Mouse (Mus musculus) left cerebral cortex, postnatal 4 days (tissue): ENCODE measurements around the gene Fmnl1. TPM values are rescaled to one million over a fixed set of nuclear protein-coding genes. Genes with fewer than 3 reads are reported as not detected.

ENCODE experiments used
- DNase-seq: peaks from one replicate; pipeline ENCODE4 v3.0.0-alpha.2; 2022
- intact Hi-C: fragments of 180-260 bp; cut with DNase I; formaldehyde crosslinking; loops from one replicate; pipeline ENCODE4 v1.15.1; 2025
- total RNA-seq, 2 experiments: library from RNA; stranded (reverse); gene quantifications; 2 replicates each; pipeline ENCODE4 v1.2.3; 2021

The Fmnl1 gene
- total RNA-seq, 2 experiments from 2014 or later, result 34.8 to 39.1 TPM

DNA sequence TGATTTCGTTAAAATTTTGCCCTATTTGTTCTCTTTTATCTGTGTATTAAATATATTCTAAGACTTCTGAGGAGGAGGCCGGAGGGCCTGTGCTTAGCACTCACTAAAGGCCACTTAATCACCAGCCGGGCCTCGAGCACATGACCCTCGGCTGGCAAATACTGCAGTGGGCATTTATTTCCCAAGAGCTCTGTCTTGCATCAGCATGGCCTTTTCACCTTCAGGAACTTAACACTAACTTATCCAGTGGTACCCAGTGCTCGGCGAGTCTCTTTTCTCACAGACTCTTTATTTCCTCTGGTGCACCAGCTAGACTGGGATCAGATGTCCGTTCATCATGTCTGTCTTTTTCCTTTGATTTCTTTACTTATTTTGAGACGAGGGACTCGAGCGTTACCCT lies 10.2 kb upstream of the Fmnl1 start:
- DNase-seq, result no peak

DNA sequence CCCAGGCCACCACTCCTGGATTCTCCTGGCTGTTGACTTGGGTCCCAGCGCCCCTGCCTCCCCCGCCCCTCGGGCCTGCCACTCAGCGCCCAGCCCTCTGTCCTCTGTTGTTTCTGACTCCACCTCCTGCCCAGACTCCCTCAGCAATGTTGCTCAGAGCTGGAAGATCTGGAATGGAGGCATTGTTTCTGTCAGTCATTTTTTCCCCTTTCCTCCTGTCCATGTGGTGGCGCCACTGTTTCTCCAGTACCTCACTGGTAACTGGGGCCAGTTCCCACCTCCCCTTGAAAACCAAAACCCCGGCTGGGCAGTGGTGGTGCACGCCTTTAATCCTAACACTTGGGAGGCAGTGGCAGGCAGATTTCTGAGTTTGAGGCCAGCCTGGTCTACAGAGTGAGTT lies 9.5 kb upstream of the Fmnl1 start:
- intact Hi-C loops, result no loop called here
- DNase-seq, result no peak

More for the DNA sequence above, 10.2 kb upstream of the Fmnl1 start:
- intact Hi-C loops, result no loop called here

DNA sequence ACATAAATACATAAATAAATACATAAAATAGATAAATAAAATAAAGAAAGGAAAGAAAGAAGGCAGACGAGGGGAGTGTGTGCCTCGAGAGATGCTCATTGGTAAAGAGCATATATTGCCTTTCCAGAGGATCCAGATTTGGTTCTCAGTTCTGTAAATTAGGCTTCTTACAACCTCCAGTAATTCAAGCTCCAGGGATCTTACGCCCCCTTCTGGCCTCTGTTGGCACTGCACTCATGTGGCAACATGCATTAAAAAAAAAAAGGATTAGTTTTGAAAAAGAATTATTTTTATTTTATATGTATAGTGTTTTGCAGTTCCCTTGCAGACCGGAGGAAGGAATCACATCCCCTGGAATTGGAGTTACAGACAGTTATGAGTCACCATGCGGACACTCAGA lies 8.8 kb upstream of the Fmnl1 start:
- DNase-seq, result no peak
- intact Hi-C loops, result no loop called here

DNA sequence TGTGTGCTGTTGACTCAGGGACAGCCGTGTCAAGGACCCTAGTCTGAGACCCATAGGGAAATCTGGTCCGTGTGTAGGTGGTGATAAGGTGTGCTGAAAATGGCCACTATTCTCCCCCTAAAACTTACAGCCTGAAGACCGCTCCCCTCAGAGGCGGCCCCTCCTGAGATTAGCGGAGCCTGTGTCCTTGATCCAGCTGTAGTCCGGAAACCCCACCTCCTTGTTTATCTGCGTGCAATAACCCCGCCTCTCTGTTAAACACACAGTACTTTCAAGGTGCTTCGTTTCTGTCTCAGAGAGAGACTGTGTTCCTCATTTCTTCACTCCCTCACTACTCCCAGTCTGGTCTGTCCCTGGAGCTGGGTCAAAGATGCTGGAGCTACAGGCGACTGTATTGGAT lies 6.5 kb upstream of the Fmnl1 start:
- intact Hi-C loops, result no loop called here
- no peak for DNase-seq

DNA sequence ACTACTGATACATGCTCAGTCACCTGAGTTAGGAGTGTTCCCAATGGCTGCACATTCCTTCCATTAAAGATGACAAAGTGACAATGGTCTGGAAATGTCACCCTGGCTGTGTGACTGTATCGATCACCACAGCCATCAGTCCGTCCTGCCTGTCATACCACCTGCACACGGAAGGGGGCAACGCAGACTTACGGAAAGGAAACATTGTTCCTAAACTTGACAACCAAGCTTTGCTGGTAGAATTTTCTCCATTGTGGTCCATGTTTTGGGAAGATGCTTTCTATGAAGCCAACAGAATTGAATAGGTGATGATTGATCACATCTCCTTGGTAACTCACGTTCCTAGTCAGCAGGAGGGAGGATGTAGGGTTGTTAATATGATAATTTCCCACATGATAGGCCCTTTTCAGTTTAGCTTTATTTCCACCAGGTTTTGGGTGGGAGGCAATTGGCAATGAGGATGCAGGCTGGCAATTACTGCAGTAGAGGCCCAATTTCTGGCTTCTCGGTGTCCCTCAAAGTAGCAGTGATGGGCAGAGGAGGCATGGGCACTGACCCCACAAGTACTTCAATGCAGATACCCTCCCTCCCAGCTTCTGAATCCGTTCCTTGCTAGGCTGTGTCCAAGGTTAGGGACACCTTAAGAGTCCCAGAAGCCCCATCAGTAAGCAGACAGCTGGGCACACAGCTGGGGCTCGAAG lies 2.1 kb upstream of the Fmnl1 start:
- DNase-seq, result peak; percentile 69
- intact Hi-C loops, result loop anchor here (5.0 kb wide), 1 partner anchor 158 kb away; no protein-coding TSS in a partner anchor

DNA sequence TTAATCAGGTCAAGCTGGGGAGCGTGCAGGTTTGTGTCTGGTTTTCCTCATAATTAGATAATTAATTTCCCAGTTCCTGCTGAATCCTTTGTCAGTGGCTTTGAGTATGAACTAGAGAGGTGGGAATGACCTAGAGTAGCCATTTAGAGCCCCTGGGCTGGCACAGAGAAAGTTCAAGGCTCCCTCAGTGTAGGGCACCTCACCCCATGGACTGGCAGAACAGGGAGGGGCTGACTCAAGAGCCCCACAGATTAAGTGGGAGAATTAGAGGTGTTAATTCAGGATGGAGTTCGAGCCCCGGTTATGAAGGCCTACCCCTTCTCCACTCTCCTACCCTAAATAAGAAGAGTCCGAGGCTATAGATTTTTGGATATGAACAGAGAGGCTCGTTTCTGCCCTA lies 1.2 kb upstream of the Fmnl1 start:
- intact Hi-C loops, result loop anchor here (5.0 kb wide), 1 partner anchor 158 kb away; no protein-coding TSS in a partner anchor
- DNase-seq, result no peak

DNA sequence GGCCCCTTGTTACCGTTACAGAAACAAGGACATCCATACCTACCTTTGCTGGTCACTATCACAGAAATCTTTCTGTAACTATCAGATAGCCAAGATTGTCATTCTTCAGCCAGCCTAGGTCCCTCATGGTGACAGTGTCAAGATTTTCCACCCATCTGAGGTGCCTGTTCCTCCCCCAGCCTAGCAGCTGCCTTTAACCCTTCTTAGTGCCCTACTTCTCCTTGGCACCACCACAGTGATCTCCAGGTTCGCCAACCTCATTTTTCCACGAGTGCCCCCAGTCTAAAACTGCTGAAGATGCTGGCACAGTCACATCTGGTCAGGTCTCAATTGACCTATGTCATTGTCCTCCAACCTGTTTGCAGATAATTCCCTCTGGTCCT lies 805 bp upstream of the Fmnl1 start:
- intact Hi-C loops, result no loop called here
- no peak for DNase-seq

DNA sequence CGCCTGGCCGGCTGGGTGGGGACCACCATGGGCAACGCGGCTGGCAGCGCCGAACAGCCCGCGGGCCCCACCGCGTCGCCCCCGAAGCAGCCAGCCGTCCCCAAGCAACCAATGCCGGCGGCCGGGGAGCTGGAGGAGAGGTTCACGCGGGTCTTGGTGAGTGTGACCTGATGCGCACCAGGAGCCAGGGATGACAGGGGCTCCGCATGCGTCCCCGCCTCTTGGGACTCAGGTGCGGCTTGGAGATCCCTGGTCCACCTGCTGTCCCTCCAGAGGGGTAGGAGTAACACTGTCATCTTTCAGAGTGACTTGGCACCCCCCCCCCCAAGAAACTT lies 346 bp downstream of the Fmnl1 start:
- no peak for DNase-seq
- intact Hi-C loops, result no loop called here

DNA sequence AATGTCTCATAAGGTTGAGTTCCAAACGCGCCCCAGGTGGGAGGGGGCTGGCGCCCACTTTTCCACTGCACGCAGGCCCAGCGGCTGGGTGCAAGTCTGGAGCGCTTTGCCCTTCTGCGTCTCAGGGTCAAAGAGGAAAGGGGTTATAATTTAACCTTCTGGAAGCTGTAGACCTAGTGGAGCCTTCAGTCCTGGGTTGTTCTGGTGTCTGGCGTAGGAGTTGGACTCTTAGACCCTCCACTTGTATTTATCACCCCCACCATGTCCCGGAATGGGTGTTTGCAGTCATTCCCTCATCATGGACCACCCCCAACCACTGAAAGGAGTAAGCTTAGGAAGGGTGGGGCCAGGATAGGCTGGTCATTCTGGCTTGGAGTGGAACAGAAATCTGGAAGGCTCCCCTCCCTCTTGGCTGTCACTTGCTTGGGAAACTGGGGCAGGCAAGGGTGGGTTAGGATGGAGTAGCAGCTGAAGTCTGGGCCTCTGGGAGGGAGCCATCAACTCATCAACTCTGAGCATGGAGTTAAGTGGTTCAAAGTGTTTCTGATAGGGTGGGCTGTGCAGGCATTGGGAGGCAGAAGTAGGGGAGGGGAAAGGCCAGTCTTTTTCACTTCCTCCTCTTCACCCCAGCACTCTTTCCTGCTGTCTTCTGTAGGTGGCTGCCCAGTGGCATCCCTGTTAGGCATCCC lies 940 bp downstream of the Fmnl1 start:
- DNase-seq, result no peak
- intact Hi-C loops, result no loop called here

DNA sequence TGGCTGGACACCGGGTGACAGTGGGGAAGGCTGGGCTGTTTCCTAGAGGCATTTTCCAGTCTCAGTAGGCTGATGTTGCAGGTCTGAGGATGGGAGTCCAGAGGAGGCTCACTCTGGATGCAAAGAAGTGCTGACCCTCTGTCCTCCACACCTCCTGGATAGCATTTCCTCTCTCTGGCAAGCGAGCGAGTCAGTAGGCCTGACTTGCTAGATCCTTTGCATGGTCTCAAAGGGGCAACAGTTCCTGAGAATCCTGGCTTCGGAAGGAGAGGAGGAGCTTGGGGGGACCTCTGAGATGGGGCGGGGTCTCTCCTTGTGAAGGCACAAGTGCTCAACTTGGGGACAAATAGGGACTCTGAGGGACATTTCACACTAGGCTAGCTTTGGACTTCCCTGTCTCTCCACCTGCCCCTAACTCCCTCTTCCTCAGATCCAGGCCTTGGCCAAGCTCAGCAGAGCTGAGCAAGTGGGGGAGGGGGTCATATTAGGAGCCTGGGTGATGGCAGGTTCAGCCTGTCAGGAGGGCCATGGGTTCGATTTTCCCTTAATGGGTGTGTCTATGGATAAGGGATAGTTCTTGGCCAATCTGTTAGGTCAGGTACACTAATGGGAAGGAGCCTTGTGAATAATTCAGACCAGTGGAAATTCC lies 1.6 kb downstream of the Fmnl1 start:
- intact Hi-C loops, result no loop called here
- DNase-seq, result no peak

DNA sequence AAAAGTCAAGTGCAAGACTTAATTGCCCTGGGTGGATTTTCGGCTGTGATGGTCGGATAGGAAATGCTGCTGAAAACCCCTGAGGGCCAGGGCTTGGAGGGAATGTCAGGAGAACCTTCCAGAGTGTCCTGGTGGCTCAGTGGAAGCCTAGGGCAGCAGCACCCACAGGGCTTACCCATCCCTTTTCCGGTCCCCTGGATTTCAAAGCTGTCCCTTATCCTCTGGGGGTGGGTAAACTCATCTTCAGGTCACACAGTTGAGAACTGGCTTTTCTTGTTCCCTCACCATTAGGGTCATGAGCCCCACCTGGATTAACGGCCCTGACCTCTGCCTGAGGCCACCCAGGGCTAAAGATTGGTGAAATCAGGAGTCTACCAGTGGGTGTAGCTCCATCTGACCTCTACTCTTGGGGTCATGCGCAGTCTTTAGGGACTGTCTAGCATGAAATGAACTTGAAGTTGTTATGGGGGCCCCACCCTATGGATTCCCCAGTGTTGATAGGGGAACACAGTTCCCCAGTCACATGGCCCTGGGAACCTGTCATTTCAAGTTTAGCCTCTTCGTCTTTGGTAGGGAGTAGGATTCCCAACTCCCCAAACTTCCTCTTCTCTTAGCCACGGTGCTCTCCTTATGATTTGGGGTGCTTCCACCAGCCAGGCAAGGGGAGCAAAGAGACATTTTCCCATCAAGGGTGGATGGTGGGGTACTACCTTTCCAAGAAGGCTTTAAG lies 2.3 kb downstream of the Fmnl1 start:
- intact Hi-C loops, result no loop called here
- no peak for DNase-seq

DNA sequence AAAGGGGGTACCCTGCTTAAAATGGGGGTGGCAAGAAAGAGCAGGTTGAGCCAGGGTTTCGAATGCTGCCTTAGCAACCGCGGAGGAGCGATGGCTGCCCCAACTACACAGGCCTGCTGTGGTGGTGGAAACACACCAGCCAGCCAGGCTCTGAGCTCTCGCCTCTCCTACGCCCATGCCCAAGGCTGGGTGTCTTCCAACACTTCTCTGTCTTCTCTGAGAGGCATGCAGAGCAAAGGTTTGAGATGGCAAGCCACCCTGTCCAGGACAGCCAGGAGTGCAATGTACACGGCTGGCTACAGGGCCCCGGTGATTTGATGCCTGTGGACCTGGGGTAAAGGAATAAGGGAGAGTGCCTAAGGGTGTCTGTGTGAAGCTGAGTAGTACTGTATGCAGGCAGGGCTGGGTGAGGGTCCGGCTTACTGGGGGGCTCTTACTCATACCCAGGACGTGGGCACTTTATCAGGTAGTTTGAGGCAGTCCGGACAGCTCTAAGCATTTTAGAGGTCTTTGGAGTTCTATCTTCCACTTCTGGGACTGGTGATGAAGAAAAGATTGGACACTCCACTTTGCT lies 3.0 kb downstream of the Fmnl1 start:
- intact Hi-C loops, result no loop called here
- DNase-seq, result no peak

DNA sequence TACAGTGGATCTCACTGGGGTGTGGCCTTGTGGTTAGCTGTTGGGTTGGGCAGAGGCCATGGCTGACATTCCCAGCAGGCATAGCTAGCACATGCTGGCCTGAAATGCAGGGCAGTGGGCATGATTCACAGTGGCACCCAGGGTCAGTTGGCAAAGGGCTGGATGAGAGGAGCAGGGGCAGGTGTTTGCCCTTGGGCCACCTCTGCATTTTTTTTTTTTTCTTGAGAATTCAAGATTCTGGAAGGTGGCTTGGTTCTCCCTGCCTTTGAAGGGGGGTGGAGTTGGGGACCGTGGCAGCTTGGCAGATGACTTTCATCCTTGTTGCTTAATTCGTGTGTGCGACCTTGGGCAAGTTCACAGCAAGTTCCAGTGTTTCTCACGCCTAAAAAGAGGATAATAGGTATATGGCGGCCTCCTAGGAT lies 3.5 kb downstream of the Fmnl1 start:
- intact Hi-C loops, result no loop called here
- no peak for DNase-seq

DNA sequence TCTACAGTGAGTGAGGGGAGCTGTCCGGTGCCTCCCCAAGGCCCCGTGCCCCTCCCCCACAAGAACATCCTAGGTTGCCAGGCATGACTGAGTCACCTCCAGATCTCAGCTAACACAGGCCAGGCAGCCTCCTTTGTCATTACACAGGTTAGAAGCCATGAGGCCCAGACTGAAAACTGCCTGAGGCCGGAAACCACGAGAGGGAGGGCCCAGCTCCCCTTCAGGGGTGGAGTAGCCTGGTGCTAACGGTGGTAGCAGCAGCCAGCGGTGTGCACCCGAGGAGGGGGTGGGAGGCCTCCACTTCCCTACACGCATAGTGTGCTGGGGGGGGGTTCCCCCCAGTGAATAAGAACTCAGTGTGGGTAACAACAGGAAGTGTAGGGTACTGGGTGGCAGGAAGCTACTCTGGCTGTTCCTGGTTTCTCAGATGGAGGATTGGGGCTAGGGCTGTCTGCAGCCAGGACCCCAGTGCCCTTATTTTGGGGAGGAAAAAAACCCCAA lies 4.0 kb downstream of the Fmnl1 start:
- intact Hi-C loops, result no loop called here
- DNase-seq, result no peak

DNA sequence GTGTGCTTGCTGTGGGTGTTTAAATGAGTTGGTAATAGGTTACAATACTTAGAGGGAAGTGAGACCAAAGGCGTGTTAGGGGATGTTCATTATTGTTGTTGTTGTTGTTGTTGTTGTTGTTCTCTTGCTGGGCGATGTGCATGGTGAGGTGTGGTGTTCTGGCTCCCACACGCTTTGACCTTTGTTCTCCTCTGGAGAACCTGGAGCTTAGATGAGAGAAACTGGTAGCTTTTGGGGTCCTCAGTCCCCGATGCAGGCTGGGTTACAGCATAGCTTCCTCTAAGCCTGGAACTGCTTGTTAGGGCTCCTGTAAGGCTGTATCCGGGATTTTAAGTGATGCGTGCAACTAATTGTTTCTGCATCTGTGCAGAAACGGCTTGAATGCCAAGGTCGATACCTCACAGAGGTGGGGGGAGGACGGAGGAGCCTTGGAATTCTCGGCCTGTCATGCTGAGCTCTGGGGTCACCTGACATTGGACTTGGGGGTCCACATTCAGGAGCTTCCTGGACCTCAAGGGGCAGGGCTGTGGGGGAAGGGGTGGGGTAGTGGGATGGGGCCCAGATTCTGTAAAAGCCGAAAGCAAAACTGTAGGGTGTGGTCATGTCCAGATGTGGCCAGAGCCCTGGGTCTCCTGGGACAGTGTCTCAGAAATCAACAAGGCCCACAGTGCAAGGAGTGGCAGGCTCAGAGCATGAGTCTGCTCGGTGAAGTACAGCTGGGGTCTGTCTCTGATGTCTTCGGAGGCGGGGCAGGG lies 5.0 kb downstream of the Fmnl1 start:
- no peak for DNase-seq
- intact Hi-C loops, result no loop called here

DNA sequence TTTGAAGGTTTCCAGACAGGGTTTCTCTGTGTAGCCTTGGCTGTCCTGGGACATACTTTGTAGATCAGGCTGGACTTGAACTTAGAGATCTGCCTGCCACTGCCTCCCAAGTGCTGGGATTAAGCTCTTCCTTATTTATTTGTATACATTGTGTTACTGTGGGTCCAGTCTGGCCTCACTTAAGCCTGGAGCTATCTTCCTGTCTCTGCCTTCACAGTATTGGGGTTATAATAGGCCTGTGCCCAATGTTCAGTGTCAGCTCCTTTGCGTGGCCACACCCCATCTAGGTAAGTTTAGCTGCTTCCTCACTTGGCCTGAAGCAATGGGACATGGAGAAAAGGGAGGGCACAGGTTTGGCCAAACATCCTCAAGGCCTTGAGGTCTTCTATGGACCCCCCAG lies 5.6 kb downstream of the Fmnl1 start:
- DNase-seq, result no peak
- intact Hi-C loops, result no loop called here

DNA sequence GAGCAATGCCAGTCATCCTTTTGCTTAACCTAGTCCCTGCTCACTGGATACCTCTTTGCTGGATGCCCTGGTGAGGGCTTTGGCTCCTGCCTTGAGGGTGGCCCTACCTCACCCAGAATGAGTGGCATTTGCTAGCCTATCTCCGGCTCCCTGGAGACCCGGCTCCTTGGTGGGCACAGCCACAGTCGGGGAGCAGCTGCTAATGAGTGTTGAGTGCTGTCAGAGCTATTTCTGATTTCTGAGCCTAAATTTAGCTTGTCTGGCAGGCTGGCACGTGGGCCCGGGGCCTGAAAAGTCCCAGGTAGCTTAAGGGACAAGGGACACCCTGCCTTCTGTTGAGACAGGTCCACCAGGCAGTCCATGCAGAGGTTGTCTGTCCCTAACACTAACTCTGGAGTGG lies 6.3 kb downstream of the Fmnl1 start:
- intact Hi-C loops, result no loop called here
- DNase-seq, result no peak

DNA sequence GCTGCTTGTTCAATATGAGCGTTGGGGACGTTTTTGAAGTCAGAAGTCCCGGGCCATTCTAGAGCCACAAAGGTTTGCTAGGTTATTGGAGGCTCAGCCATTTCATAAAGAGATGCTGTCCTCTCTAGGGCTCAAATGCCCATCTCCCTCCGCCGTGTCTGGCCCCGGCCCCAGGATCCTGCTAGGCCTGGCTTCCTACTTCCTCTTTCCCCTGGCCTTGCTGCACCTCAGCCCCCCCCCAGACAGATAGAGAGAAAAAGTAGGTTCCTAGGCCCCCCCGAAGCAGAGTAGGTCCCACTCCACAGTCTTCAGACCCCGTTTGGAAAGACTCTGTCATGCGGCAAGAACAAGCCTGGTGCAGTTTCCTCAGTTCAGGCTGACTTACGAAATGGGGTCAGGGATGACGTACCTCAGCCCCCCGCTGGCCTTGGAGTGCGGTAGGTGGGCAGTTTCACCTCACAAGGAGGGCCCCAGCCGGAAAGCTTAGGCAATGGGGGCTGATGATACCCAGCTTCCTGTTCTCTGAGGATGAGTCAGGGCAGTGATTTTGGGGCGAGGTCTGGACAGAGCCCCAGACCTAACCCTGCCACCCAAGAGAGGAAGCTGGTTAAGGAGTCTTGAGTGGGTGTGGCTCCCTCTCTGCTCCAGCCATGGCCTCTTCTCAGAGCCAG lies 7.0 kb downstream of the Fmnl1 start:
- intact Hi-C loops, result no loop called here
- no peak for DNase-seq

DNA sequence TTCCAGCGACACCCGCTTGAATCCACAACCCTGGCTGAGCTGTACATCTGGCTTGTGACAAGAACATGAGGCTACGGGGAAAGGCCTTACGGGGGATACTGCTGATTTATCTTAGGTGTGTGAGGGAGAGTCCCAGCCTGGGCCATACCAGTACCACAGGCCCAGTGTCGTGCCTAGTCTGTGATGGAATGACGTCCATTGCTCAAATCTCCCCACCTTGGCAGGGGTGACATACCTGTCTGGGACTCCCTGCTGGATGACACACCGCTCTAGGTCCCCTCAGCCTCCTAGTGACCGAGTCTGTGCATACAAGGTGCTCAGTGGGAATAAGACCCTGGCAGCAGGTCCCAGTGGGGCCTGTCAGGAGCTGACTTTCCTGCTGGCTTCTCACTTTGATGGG lies 7.8 kb downstream of the Fmnl1 start:
- DNase-seq, result no peak
- intact Hi-C loops, result no loop called here

DNA sequence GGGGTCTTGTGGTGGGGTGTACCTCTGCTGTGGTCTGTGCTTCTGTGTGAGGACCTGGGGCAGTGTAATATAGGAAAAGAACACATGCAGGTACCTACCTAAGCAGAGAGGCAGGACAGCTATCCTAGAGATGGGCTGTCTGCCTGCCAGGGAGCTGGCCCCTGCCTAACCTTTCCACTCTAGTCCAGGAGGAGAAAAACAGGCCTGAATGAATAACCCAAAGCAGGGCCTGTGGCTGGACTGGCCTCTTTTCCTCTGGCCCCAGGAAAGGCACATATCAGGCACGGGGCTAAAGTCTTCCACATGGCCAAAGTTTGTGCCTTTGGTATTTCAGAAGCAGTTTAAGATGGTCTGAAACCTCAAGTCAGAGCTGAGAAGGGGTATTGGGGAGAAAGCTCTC lies 9.5 kb downstream of the Fmnl1 start:
- intact Hi-C loops, result no loop called here
- no peak for DNase-seq
